Mouse (Mus musculus) spleen, postnatal 36 days (tissue): Measurements from ENCODE around the gene Spon2.
A peak's percentile ranks its signal among the peaks of the same experiment; 100 is the strongest.

Experiments
- DNase-seq, 2 experiments: peaks; one replicate each; pipeline ENCODE4 v3.0.0; 2022; ENCODE audit warnings: low spot score in 2 of 2, mixed read lengths in 1 of 2

The Spon2 gene

GRCm38 (mm10) chr5:33218081-33218480 is at the start of gene Spon2:
Spon2 (minus strand) TSS chr5:33218455.
- no peak for DNase-seq

GRCm38 (mm10) chr5:33254416-33254815 is 36.2 kb upstream of the Spon2 start:
- DNase-seq: no peak

GRCm38 (mm10) chr5:33248186-33248585 is 29.9 kb upstream of the Spon2 start:
- DNase-seq: no peak

GRCm38 (mm10) chr5:33247387-33247786 is 29.1 kb upstream of the Spon2 start:
- no peak for DNase-seq

- DNase-seq: peak; percentile 14 to 15
Observed at GRCm38 (mm10) chr5:33245701-33246100, 27.4 kb upstream of the Spon2 start.

GRCm38 (mm10) chr5:33244377-33244920 is 26.2 kb upstream of the Spon2 start:
- DNase-seq: no peak

GRCm38 (mm10) chr5:33239934-33240333 is 21.7 kb upstream of the Spon2 start:
- no peak for DNase-seq

GRCm38 (mm10) chr5:33239111-33239714 is 21.0 kb upstream of the Spon2 start:
- DNase-seq: no peak

GRCm38 (mm10) chr5:33238256-33238645 is 20.0 kb upstream of the Spon2 start:
- no peak for DNase-seq

GRCm38 (mm10) chr5:33237600-33238255 is 19.5 kb upstream of the Spon2 start:
- no peak for DNase-seq

GRCm38 (mm10) chr5:33234391-33235031 is 16.3 kb upstream of the Spon2 start:
- DNase-seq: no peak

- no peak for DNase-seq
Observed at GRCm38 (mm10) chr5:33232791-33233190, 14.5 kb upstream of the Spon2 start.

GRCm38 (mm10) chr5:33230285-33230684 is 12.0 kb upstream of the Spon2 start:
- DNase-seq: no peak

- no peak for DNase-seq
Observed at GRCm38 (mm10) chr5:33228428-33228827, 10.2 kb upstream of the Spon2 start.

GRCm38 (mm10) chr5:33225673-33226072 is 7.4 kb upstream of the Spon2 start:
- DNase-seq: no peak

GRCm38 (mm10) chr5:33224491-33224890 is 6.2 kb upstream of the Spon2 start:
- no peak for DNase-seq

GRCm38 (mm10) chr5:33222841-33223744 is 4.8 kb upstream of the Spon2 start:
- DNase-seq: no peak

GRCm38 (mm10) chr5:33222389-33222788 is 4.1 kb upstream of the Spon2 start:
- DNase-seq: no peak

- DNase-seq: no peak
Observed at GRCm38 (mm10) chr5:33220350-33221044, 2.2 kb upstream of the Spon2 start.

- no peak for DNase-seq
Observed at GRCm38 (mm10) chr5:33219831-33220230, 1.6 kb upstream of the Spon2 start.
